ENCODE assay signal across 13 mouse cellular contexts in genomic region chr8:78624738-78625442, GRCm38 (mm10).
DNase-seq lines count a peak whose midpoint lies in the region; ATAC-seq and TF ChIP-seq lines count a peak whose summit lies in the region.
"Had no signal": no experiment of that assay in that cellular context is flagged by ENCODE, and none has a peak within 500 bp of the region (broad histone marks: within the 10 kb centered on the region; RNA-seq: fewer than 3 reads in every experiment).

No protein-coding gene starts in this region.

- no peaks in the 10 kb centered on the region for H3K36me3 ChIP-seq in kidney, embryonic 15.5 days
- no peaks in the 10 kb centered on the region for H3K36me3 ChIP-seq in kidney, postnatal 0 days (ENCODE audit: insufficient read depth, low read length)

- H3K9me3 ChIP-seq in kidney, embryonic 15.5 days (replicated peaks): no peaks in the 10 kb centered on the region
- no peaks in the 10 kb centered on the region for H3K9me3 ChIP-seq in kidney, postnatal 0 days (replicated peaks; ENCODE audit: low read length)

- H3K4me2 ChIP-seq in kidney, embryonic 15.5 days: peak overlapping the region; percentile 10; the same call in 1 of the 2 replicates
- H3K4me2 ChIP-seq in kidney, postnatal 0 days (ENCODE audit: low read length): no peak overlapping the region
- H3K4me2 ChIP-seq: heart, embryonic 11.5 days had no signal

- no peaks in the 10 kb centered on the region for H3K27me3 ChIP-seq in kidney, embryonic 15.5 days
- no peaks in the 10 kb centered on the region for H3K27me3 ChIP-seq in kidney, postnatal 0 days (ENCODE audit: insufficient read depth, low read length)

- H3K27ac ChIP-seq in kidney, embryonic 15.5 days: peak overlapping the region; percentile 43; the same call in 1 of the 2 replicates
- no peak overlapping the region for H3K27ac ChIP-seq in kidney, postnatal 0 days
- H3K27ac ChIP-seq: stomach, postnatal 0 days had no signal

- DNase-seq in kidney, adult 11 months: no peak
- peak; percentile 61 to 65 for DNase-seq in B cell, adult 2 months
- peak; percentile 59 for DNase-seq in WW6 (ENCODE audit: low read depth, low spot score)
- peak; percentile 75 for DNase-seq in kidney, postnatal 0 days (ENCODE audit: low spot score)
- no peak for DNase-seq in urinary bladder, postnatal 14 days (ENCODE audit: low spot score)
- DNase-seq in ovary, postnatal 10 days (ENCODE audit: low spot score): no peak
- no peak for DNase-seq in cerebellum, adult 18-20 months
- DNase-seq: adrenal gland, adult 8-10 months had no signal

- WGBS in kidney, embryonic 15.5 days: 20% methylated on average over 12 of the region's 12 CpGs
- 30% methylated on average over 12 of the region's 12 CpGs for WGBS in kidney, postnatal 0 days

- peak; percentile 86 for ATAC-seq in kidney, embryonic 15.5 days (replicated peaks; ENCODE audit: low FRiP score)
- peak; percentile 43; the same call in 1 of the 2 replicates for ATAC-seq in kidney, postnatal 0 days (replicated peaks; ENCODE audit: low FRiP score, low read depth)
- ATAC-seq: forebrain, embryonic 16.5 days; intestine, embryonic 16.5 days had no signal

- no peak overlapping the region for H3K9ac ChIP-seq in kidney, embryonic 15.5 days
- no peak overlapping the region for H3K9ac ChIP-seq in kidney, postnatal 0 days (ENCODE audit: low read depth, low read length)

- no peak for TF ChIP-seq CTCF in kidney, postnatal 0 days (IDR thresholded peaks at IDR 0.05; ENCODE audit: low read depth)

- no peak overlapping the region for H3K4me3 ChIP-seq in kidney, embryonic 15.5 days (replicated peaks)
- no peak overlapping the region for H3K4me3 ChIP-seq in kidney, postnatal 0 days (replicated peaks; ENCODE audit: low read depth, low read length)

- peaks cover 17% of the 10 kb centered on the region for H3K4me1 ChIP-seq in kidney, embryonic 15.5 days
- H3K4me1 ChIP-seq in kidney, postnatal 0 days (replicated peaks; ENCODE audit: insufficient read depth, low read length): no peaks in the 10 kb centered on the region; the same call in 1 of the 2 replicates

Comparison
In these comparisons a context has a peak if more than half of its experiments do, and no peak if none do; other contexts are left out.
1. DNase-seq: peak in B cell, adult 2 months (2 of 2), WW6 (single experiment) and kidney, postnatal 0 days (single experiment); none in kidney, adult 11 months (single experiment), urinary bladder, postnatal 14 days (single experiment), ovary, postnatal 10 days (single experiment) and cerebellum, adult 18-20 months (0 of 2).